Mouse (Mus musculus) urinary bladder, postnatal 36 days (tissue): ENCODE results near the gene Rhcg.

ENCODE experiments used
- DNase-seq, 2 experiments: peaks; one replicate each; pipeline ENCODE4 v3.0.0; 2022; ENCODE audit warnings: low spot score in 2 of 2, mixed read lengths in 1 of 2

Gene Rhcg

DNA sequence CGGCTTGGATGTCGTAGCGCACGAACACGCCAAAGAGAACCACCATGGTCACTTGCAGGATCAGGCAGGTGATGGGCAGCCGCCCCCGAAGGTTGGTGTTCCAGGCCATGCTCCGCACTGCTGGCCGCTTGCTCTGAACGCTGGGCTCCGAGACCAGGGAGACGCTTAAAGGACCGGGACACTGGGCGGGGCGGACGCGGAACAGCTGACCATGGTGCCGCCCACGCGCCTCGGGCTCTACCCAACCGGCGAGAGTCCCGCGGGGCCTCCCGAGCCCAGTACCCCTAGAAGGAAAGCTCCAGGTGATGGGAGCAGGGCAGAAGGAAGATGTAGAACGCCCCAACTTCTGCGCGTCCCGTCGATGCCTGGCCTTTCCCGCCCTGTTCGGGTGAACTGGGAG lies at the start of gene Rhcg:
Gene Rhcg, minus strand, starts transcription at position 240 of the 400 bp plus-strand sequence.
- no peak for DNase-seq

GRCm38 (mm10) chr7:79666690-79667089 lies 49.2 kb upstream of the Rhcg start:
- no peak for DNase-seq

DNA sequence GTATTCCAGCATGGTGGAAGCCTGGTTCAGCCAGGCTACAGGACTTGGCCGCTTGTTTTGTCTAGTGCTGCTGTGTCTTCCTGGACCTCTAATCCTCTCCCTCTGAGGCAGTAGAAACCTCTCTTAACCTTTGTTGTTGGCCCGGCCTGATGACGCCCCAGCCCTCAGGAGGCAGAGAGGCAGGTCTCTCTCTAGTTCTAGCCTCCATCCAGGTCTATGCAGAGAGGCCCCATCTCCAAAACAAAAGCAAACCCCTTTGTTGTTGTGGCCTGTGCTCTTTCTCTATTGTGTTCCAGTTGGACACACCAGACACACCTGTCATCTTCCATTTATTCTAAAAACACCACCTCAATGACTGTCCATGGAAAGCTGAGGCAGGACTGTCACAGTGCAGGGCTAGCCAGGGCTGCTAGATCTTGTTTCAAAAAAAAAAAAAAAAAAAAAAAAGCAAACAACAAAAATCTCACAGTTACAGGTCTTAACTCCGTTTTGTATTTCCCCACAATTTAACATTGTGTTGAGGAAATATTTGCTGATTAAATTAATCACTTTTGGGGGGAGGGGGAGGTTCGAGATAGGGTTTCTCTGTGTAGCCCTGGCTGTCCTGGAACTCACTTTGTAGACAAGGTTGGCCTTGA lies 43.9 kb upstream of the Rhcg start:
- DNase-seq, result no peak

- DNase-seq, result no peak
Measured at GRCm38 (mm10) chr7:79660291-79661150, 43.1 kb upstream of the Rhcg start.

DNA sequence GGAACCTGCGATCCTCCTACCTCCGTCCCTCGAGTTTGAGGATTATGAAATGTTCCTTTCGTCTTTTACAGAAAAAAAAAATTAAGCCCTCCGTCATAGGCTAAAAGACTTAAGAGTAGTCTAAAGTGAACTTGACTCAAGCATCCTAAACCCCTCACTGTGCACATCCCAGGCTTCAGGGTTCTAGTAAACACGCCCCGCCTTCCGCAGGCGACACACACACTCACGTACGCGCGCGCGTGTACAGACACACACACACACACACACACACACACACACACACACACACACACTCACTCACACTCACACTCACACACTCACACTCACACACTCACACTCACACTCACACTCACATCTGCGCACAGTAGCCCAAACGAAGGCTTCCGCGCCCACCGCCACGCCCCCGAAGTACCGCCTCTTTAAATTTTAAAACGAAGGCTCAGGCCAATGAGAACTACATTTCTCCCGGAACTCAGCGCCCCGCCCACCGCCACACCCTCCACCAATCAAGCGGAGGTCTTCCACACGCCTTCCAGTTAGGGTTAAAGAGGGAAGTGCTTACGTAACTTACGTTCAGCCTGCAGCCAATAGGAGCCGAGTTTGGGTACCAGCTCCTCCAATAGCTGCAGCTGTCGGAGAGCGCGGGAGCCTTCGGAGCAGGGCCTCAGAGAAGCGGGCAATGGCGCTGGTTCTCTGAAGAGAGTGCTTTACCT lies 42.3 kb upstream of the Rhcg start, which contains the start of gene Ticrr:
Gene Ticrr, plus strand, starts transcription at position 619 of the 713 bp plus-strand sequence.
- DNase-seq, result peak; percentile 94 to 97

- DNase-seq, result no peak
Measured at GRCm38 (mm10) chr7:79654586-79654985, 37.1 kb upstream of the Rhcg start.

- DNase-seq, result no peak
Measured at GRCm38 (mm10) chr7:79654185-79654584, 36.7 kb upstream of the Rhcg start.

DNA sequence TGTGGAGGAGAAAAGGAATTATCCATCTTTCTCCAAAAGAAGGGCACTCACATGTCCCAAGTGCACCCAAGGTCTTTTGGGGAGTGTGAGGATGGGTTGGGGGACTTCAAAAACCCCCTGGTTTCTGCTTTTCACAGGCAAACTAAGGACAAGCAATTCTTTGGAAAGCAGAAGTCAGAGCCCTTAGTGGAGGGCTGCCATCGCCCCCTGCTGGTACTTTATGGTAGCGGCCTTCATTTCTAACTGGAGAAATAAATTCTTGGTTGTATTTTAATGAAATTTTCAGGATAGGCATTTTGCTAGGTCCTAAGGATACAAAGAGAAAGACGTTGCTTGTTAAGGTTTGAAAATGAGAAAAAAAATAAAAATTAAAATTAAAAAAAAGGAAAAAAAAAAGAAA lies 31.5 kb upstream of the Rhcg start:
- DNase-seq, result peak in 1 of 2 experiments; percentile 10

GRCm38 (mm10) chr7:79647233-79647632 lies 29.8 kb upstream of the Rhcg start:
- no peak for DNase-seq

DNA sequence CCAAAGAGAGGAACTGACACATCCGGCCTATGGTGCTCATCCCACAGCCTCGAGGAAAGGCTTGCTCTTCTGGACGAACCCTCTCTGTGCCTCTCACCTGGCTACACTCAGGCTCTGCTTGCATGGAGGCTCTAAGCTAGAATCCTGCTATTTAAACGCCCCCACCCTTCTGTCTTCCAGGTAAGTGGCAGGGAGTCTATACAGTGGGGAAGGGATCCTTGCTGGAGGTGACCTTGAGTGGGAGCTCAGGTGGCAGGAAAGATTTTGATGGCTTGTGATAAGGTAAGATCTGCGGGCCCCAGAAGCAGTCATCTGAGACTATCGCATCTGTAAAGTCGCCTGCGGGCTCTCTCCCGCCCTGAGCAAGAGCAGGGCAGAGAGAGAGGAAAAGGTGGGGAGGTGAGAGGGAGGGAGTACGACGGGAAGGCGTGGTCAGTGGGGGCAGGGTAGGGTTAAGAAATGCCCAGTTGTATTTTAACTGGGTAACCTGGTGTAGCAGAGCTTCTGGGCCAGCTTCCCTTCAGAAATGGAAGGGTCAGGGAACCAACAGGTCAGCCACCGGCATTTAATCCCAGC lies 14.4 kb upstream of the Rhcg start:
- no peak for DNase-seq

DNA sequence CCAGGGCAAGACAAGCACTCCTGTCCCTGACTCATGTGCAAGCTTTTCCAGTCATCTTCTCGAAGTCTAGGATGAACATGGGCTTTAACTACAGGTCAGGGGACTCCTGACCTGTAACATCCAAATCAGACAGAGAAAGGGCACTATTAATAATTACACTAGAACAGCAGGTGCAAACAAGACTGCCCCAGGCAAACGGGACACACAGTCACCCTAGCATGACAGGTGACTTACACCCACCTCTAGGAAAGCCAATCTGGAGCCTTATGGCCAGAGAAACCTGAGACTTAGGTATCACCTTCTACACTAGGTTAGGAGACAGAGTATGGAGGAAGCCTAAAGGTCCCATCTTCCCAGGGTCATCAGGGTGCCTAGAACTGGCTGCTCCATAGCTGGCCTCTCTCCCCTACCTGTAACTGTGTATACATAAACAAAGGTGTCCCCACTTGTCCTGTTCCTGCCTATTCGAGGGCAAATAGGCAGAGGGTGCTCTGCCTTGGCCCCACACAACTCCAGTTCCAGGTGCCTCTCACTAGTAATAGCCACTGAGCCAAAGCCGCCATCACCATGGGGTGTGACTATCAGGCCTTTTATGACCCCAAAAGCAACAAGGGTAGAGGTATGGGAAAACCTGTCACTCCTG lies 10.9 kb upstream of the Rhcg start:
- DNase-seq, result no peak

DNA sequence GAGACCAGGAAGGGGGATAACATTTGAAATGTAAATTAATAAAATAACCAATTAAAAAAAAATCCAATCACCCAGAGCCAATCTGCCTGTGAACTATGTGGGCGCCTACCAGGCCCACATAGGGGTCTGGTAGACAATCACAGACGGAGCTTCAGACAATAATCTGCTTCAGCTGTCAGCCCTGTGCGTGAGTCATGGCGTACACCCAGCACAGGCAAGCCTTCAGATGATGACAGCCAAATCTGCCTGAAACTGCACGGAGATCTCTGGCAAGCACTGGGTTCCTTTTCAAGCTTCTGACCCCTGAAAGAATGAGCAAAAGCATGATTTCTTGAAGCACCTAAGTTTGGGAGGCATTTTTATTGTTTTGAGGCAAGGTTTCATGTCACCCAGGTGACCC lies 8.7 kb upstream of the Rhcg start:
- DNase-seq, result no peak

DNA sequence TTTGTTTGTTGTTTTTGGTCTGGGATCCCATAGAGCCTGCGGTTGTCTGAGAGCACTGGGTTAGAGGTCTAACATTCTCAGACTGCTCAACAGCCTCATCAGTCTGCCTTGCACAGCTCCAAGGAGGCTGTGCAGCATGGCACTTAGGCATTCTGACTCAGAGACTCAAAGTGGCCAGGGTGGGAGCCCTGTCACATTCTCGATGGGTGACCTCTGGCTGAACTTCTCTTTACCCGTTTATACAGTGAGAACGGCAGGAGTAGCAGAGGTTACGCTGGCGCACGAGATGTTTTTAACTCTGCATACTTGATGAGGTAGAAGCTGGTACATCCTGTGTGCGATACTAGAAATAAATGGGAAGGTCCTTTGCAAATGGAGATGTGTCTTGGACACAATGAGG lies 5.6 kb upstream of the Rhcg start:
- no peak for DNase-seq

GRCm38 (mm10) chr7:79619493-79619892 lies 2.0 kb upstream of the Rhcg start:
- no peak for DNase-seq

DNA sequence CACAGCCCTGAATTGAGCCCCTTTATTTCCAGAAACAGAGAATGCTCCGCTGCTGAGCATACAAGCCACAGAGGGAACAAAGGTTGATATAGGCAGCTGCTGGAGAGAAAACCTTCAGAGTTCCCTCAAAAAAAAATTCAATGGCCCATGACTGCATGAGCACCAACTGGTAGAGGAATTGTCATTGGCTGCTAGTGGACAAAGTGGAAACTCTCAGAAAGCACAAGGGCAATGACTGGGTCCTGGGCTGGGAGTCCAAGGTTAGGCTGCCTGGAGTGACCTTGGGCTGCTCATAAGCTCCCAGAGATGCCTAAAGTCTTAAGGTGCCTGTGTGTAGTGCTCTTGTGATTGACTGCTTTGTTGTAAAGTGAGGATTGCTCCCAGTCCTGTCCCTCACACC lies 1.5 kb downstream of the Rhcg start:
- no peak for DNase-seq

GRCm38 (mm10) chr7:79615008-79615407 lies 2.4 kb downstream of the Rhcg start:
- DNase-seq, result no peak

DNA sequence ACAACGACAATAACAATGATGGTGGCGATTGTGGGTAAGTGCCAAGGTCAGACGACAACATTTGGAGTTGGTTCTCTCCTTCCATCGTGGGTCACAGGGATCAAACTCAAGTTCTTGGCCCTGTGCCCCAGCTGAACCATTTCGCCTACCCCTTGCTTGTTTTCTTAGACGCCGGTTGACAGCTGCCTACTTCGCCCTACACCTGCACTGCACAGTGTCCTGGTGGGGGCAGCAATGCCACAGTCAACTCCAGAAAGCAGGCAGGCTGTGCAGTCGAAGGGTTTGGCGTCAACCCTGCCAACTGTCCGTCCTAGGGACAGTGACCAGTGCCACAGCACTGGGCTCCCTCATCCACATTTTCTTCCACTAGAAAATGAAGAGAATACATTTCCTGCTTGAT lies 4.1 kb downstream of the Rhcg start:
- no peak for DNase-seq

GRCm38 (mm10) chr7:79612783-79613182 lies 4.7 kb downstream of the Rhcg start:
- DNase-seq, result peak; percentile 17 to 47

DNA sequence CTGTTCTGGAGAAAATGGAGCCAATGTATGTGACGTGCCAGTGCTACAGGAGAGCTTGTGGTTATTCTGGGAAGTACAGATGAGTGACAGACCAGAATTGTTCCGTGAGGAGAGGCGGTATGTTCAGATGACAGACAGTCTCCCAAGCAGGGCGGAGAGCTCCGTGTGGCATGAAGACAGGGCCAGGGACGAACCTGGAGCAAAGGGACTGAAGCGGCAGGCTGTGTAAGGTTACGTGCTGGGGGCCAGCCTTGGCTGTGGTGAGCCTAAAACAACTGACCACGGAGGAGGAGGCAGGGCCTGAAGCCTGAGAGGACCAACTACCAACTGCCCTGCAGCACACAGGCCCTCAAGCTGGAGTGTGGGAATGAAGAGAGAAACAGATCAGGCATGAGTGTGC lies 5.6 kb downstream of the Rhcg start:
- no peak for DNase-seq

DNA sequence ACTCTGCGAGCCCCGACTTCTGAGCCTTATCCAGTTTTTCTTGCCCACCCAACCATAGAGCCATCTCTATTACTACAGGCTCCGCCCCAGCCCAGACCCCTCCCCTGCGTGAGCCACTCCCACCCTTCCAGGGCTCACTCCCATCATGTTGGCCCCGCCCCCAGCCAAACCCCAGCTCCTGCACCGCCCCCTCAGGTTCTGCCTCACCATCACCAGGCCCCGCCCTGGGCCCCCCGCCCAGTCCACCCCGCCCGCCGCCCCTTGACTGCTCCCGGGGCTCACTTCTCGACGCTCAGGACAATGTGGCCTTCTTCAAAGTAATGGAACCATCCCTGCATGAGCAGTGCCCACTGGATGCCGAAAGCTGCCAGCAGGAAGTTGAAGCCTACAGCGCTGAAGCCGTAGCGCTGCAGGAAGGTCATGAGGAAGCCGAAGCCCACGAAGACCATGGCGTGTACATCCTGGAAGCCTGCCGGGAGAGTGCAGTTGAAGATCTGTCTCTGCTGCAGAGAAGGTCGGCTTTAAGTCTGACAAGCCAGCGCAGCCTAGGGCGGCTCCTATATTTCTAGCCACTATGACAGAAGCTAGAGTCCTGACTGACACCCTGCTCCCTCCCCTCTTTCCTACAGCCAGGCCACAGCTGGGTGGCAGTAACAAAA lies 10.1 kb downstream of the Rhcg start:
- no peak for DNase-seq

- no peak for DNase-seq
Measured at GRCm38 (mm10) chr7:79606766-79607165, 10.7 kb downstream of the Rhcg start.
